Mouse (Mus musculus) thymus, postnatal 14 days (tissue): ENCODE data around the gene Kalrn.

Source experiments
- DNase-seq: peaks from one replicate; pipeline ENCODE4 v3.0.0; 2021

Kalrn gene

DNA sequence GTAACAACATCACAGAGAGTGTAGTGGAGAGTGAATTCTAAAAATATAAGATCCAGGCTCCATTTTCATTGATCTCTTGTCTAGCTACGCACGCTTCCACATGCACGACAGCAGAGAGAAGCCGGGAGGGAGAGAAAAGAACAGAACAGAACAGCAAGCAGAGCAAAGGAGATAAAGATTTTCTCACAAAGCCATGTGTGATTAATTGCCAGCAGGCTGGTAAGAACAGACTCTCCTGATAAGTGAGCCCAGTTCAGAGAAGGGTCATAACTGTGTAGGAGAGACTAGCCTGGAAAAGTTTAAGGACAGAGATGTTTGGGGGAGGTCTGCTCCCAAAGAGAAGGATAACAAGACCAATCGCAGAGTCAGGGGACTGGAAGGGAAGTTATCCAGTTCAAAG, 515.9 kb downstream of the Kalrn start:
- DNase-seq = no peak

DNA sequence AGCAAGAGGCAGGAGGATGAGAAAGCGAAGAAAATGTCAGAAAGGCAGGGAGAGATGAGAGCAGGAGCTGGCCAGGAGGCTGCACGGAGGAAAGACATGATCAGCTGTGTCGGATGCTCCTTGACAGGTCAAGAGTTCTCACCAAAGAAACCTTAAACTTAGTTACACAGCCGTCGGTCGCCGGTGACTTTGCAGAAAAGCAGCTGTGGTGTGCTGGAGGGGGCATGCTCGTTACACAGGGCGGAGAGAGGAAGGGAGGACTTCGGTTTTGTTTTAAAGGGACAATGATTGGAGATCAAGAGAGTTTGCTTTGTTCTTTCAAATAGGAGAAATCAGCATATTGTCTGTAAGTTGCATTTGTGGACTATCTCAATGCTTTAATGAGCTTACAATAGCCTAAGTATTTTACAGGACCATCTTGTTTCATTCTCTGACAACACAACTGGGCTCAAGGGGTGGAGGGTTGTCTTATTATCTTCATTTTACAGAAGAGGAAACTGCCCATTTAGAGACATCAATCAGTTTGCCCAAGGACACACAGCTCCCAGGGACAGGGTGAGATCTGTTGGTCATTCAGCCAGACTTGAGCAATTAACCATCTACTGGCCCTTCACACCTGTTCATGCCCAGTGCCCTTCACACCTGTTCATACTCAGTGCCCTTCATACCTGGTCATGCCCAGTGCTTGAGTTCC, 516.8 kb downstream of the Kalrn start:
- DNase-seq = no peak

DNA sequence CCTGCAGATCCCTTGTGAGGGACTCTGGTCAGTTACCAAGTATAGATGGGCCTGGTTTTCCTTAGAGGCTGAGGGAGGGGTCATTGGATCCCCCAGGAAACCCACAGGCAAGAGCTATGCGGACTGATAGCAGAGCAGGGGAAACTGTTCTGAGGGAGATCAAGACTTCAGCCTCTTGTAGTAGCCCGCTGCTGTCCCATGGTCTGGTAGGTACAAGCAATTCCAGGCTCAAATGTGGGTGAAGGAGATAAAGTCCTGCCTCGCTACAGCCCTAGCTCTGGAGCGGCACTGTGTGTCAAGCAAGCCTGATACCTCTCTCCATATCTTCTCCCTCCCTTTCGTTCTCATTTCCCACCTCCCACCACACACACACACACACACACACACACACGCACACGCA, 523.2 kb downstream of the Kalrn start:
- DNase-seq = no peak

DNA sequence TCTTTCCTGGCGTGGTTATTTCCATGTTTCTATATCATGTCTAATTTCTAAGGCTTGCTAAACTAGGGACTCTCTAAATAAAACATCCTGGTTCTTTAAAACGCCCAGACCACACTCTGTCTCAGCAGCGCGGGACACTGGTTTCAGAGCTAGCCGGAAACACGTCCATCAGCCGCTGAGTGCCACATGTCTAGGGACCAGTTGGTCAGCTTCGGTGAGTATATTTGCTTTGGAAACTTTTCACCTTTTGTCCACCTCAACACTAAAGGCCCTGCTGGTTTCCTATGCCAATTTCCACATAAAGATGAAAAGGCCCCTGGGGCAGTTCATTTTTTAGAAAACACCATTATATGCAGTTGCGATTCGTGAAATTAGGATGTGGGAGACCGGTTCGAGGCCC, 524.0 kb downstream of the Kalrn start:
- no peak for DNase-seq

DNA sequence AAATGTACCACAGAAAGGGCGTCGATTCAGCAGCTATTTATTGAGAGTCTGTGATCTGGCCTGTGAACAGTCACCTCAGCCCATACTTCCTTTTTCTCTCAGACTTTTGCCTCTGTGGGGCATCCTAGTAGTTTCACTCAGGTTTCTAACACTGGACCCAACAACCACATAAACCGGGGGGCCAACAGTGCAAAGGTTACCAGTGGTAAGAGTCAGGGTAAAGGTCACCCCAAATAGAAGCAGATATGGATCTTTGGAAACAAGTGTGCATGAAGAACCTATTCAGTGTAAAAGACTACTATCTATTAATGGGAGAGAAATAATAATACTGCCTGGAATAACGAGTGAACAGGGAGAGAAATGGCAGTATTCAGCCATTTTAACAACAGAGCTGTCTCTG, 525.1 kb downstream of the Kalrn start:
- DNase-seq = no peak

DNA sequence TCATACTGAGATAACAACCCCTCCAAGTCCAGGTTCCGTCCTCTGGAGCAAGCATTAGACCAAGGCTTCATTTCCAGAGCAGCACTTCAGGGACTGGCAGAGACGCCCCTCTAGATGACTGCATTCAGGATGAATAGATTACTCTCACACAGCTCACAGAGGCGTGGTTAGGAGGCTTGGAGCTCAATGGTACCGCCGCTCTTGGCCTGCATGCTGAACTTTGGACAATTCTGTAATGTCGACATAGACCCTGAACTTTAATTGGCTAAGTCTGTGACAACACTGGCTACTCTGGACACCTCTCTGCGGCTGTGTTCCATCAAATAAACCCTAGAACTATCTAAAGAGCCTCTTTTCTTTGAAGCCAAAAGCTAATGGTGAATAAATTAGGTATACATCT, 525.8 kb downstream of the Kalrn start:
- DNase-seq = no peak

DNA sequence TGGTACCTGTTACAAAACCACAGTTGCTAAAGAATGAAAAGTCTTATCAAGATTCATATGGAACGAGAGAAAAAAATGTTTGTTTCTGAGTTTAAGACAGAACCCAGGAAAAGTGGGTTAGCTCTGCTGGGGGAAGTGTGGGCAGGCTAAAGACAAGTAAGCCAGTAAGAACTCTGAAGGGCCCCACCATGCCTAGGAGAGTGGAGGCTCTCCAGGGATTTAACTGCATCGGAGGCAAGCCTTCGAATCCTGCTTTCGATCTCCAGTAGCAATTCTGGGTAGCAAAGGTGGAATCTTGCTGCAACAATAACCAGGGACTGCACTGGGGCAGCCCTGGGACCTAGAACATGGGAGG, 526.3 kb downstream of the Kalrn start:
- no peak for DNase-seq

DNA sequence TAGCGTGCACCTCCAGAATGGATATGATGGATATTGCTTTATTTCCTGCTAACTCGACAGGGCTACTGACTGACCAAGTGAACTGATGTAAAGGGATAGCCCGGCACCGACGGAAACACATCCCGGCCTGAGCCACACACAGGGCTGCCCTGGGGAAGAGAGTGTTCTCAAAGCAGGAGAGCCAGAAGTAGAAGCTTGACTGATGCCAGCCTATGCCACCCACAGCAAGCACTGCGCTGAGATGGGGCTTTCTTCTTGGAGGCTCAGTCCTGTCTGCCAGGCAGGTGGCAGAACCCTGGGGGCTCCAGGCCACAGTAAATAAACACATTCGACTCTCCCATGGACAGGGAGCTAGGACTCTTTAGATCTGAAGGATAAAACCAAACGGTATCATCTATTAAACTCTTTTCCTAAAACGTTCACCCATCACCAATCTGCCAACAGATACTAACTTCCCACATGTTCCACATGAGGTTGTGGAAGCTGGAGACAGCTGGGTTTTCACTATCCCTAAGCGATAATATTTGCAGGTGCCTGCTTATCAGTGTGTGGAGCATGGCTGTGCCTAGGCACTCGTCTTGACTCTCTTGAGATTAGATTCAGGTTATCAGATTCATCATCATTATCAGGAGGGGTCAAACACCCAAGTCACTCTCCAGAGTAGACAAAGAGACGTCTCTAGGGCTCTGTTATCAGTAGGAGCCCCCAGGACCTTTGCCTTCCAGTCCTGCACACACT, 526.9 kb downstream of the Kalrn start:
- DNase-seq = no peak

DNA sequence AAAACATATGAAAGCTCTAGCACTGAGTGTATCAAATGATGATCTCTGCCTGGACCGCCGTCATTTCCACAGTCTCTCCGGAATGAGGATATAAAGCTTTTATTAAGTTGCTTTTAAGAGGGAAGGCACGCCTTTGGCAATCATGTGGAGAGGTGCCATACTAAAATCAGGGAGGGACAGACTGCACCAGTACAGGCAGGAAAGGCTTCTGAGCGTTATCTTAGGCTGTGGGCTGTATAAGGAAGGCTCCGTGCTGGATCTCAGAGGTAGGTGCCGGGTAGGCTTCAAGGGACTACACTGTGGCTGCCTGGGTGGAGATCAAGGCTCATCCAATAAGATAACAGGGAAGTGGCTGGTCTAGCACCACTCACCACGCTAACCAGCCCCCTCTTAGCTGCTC, 528.8 kb downstream of the Kalrn start:
- no peak for DNase-seq

DNA sequence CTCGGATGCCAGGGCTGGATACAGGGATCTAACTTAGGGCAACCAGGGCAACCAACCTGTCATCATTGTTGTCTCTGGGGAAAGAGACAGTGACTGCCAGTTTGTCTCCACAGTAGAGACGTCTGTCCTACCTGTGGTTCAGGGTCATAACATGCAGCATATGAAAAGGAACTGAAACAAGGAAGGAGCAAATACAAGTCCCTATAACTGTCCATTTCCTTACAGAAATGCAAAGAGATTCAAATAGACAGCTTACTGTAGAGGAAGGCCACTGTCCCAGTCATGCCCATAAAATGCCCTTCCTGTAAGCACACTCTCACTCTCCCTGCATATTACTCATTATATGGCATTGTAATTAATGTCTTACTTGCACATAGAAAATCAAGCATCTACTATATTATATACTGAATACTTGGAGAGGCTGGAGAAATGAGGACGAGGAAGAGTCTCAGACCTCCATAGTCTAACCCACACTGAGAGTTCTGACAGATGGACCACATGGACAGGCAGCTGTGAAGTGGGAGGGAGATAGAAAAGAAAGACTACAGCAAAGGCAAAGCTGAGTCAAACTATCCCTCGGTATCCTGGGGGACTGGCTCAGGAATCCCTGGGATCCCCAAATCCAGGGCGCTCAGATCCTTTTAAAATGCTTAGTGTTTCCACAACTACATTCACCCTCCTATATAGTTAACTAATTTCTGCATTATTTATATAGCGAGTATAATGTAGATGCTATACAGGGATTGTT, 530.1 kb downstream of the Kalrn start:
- no peak for DNase-seq

DNA sequence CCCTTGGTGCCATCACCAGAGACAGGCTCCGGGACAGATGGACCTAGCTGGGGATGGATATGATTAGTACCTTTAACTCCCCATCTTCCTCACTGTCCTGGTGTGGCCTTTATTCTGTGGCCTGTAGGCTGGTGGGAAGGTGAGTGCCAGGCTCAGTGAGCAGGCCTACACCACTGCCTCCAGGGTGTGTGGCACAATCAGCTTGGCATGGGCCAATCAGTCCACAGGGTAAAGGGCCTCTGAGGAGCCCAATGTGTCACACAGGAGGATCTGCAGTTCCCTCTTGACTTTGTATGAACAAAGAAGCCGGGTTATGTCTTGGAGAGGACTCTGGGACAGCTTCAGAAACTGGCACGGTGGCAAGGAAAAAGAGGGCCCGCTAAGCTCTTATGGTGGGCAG, 530.7 kb downstream of the Kalrn start:
- DNase-seq = no peak

DNA sequence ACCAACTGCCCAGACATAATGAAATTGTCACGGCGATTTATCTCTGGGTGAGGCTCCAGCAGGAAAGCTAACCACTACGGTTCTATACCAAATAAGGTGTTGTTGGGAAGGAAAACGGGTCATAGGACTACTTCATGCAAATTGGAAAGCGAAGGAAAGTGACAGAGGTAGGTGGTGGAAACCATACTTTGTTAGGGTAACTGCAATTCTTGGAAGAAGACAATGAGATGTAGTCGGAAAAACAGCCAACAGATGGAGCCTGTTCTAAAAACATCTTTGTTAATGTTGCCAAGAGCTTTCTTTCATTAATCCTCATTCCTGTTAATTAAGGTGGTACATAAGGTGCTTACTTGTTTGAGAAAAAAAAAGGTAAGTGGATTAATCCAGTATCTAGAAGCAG, 533.1 kb downstream of the Kalrn start:
- DNase-seq = no peak

DNA sequence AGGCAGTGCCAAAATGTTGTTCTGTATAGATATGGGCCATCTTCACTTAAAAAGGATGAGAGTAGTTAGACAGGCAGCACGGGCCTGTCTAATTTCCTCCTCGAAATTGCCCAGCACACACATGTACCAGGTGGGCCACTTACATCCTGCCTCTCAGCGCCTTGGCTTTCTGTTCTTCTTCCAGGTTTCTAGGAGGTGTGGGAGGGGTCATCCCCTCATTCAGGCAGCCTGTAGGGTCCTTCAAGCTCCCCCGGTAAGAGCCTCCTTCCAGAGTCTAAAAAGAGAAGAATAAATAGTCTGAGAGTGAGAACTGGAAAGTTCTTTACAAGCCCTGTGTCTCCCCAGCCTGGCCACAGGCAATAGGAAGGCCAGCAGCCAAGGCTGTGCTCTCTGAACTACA, 533.6 kb downstream of the Kalrn start:
- DNase-seq = no peak

DNA sequence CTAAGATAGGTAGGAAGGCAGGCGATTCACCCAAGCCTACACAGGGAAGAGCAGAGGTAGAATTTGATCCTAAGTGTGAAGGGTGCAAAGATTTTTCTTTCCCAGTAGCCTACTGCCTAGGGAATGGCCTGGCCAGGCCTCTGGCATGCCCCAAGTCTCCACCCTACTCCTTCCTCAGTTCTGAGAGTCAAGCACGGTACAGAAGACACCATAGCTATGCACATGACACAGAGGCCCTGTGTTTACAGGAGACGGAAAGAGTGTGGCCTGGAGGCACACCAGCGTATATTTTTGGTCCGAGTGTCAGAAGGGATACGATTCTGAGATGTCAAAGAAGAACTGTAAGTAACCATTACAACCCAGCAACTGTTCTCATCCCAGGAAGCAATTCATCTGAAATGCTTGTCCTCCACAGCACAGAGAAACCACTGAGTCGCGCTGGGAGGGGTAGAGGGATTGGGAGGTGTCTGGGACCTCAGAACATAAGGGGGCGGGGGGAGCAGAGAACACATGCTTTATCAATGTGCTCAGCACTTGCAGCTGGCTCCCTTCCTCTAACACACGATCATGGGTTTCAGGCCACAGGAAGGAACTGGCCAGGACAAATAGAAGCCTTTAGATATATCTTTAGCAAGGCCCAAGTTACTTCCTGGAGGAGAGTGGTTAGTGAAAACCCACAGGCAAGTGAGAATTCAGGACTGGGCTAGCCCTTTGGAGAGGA, 536.8 kb downstream of the Kalrn start:
- no peak for DNase-seq

DNA sequence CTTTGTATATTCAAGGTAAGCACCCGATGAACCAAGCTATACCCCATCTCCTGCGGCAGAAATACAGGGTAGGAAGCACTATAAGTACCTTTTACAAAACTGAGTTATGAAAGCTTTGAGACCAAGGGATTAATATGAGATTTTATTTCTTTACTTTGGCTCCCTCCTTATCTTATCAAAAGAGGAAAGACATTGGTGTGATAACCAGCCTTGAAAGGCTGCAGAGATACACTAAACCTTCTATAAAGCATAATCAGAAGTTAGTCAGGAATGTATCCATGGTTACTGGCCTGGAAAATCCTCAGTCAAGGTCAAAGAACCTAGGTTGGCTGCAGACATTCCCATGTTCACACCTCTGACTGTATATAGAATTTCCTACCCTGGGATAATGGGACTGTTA, 537.6 kb downstream of the Kalrn start:
- DNase-seq = no peak

DNA sequence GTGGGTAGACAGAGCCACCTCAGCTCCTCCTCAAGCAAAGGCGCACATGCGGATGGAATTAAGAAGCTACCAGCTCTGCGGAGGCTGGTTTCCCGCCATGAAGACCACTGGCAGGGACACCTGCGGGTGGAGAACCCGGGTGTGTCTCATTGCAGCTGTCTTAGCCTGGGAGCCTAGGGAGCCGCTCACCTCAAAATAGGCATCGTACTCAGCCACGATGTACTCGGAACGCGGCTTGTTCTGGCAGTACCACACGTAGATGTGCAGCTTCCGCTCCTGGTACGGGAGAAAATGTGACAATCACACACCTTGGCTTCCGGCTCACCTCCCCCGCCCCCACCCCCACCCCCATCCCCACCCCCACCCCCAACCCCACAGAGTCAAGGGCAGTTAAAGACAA, 539.1 kb downstream of the Kalrn start:
- no peak for DNase-seq

DNA sequence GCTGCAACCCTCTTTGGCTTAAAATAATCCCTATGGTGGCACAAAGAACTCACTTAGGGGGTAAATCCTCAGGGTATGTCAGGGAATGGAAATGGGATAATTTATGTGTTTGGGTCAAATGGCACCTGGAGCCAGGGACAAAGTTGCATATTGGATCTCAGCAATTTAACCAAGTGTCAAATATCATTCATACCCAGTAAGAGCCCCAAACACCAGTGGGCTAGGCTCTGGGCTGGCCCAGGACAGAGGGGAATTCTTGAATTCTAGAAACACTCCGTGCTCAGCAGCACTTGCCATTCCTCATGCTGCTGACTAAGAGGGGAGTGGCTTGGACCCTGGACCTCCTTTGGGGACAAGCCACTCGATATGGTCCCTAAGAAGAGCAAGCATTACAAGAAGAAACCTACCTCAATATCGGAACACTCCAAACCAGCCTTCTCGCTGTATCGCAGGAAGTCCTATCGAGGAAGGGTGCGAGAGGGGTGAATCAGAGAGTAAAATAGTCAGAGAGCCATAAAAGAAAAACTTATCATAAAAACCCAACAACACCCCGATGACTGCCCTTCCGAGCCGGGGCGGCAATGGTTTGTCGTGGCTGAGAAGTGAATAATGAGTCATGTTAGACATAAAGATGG, 541.2 kb downstream of the Kalrn start:
- no peak for DNase-seq

DNA sequence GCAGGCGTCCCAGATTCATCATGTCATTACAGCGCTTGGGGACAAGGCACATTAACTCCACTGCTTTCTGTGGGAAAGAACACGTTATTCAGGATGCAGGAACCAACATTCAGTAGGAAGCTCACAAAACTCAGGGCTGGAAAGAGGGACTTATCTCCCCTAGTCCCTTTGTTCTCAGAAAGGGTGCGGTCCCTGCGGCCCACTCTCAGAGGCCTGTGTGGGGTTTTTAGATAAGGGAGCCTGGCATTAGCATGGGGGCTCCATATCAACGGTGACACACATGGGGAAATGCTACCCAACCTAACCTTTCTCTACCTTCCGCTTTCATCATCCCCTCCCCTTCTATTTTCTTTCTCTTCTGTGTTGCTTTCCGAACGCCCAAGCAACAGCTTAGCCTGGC, 541.8 kb downstream of the Kalrn start:
- DNase-seq = no peak

DNA sequence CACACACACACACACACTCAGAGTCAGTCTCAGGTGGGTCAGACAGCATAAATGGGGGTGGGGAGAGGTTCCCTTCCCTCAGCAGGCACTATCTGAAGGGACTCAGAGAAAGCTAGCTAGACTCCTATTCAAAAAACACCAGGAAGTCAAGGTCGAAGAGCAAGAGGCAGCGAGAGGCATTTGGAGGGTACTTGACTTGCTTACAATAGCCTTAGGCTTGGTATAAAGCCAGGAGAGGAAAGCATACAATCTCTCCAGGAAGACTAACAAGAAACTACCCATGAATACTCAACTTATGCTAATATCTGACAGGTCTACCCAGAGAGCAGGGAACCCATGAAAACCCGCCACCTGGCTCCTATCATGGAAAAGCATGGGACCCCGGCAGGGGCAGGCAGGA, 543.0 kb downstream of the Kalrn start:
- DNase-seq = no peak

DNA sequence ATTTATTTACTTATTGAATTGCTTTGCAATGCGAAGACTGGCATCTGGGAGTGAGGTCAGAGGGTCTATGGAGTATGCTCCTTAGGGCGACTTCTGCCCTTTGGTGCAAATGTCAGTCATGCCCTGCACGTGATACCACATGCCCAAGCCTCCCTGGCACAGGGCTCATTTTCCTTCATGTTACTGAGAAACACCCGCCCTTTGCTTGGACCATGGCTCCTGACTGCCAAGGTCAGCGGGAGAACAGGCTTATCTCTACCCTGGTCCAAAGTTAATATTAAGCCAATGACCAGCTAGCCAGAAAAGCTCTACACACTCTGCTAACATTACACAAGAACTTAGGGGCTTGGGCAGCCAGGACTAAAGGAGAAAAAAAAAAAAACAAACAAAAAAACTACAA, 543.5 kb downstream of the Kalrn start:
- no peak for DNase-seq

DNA sequence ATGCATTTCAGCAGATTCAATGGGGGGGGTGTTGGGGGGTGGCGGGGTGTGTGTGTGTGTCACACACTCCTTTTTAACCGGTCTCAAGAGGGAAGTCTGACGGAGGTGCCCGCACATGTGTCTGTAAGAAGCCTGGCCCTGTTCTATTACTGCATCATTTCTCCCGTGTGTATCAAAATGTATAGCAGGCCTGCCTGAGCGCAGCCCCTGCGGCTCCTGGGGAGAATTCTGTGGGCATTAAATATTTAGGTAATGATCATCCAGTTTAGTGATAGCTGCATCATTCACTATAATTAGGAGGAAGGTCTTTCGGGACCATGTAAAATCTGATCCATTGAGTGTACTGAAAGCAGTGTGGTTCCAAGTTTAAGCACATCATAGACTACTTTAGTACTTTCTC, 556.1 kb downstream of the Kalrn start:
- no peak for DNase-seq

DNA sequence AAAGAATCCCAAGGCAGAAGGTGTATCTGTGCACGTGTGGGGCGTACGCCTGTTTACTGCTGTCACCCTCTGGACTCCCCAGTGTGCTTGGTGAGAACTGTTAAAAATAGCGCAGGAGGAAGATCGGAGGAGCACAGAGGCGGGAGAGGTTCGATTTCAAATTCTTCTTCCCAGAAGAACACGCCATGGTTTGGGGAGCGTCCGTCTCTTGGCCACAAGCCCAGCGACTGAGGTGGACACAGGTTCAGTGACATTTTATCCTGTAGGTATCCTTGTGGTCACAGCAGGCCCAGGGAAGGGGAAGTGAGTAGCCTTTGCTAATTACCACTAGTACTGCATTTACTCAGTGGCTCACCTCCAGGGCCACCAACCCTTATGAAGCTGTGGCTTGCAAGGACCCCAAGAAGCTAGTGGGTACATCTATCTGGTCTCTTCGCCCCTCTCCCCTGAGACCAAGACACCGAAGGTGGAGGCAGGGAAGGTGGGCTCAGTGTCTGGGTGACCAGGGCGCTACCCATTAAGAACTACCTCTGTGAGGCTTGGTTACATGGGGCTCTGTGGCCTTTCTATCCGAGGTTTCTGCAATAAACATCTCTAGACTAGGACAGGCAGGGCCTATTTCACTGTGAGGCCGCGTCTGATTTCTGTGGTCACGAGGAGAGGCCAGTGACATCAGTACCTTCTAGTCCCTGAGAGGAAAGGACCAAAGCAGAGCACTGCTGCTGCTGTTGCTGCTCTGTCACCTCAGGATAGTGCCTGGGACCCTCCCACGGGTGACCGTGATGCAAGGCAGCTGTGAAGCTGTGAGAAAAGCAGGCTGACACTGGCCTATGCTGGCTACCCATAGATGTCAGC, 561.1 kb downstream of the Kalrn start:
- DNase-seq = no peak
